Mouse (Mus musculus) forebrain, embryonic 16.5 days (tissue): ENCODE data around the gene Gpr15. TPM values are rescaled to one million over a fixed set of nuclear protein-coding genes. Genes with fewer than 3 reads are reported as not detected.

Experiments
- ATAC-seq: fragments of 200-750 bp; cut with Nextera tagmentation; 2 replicates; pipeline ENCODE4 v1.8.0; 2017; ENCODE audit warnings: mild to moderate bottlenecking, moderate library complexity
- H3K27ac ChIP-seq: fragments of 300-500 bp; sonication (generic); 2 replicates; pipeline ENCODE4 v1.5.1; 2014; ENCODE audit warnings: low read length, control low read depth
- H3K27me3 ChIP-seq: fragments of 300-500 bp; sonication (generic); replicated peaks from 2 replicates; pipeline ENCODE4 v1.6.1; 2014; ENCODE audit warnings: low read length; ENCODE audit not compliant: control insufficient read depth, insufficient read depth
- H3K36me3 ChIP-seq: fragments of 300-500 bp; sonication (generic); 2 replicates; pipeline ENCODE4 v1.6.1; 2014; ENCODE audit not compliant: control insufficient read depth, insufficient read depth
- H3K4me1 ChIP-seq: fragments of 300-500 bp; sonication (generic); replicated peaks from 2 replicates; pipeline ENCODE4 v1.6.1; 2014; ENCODE audit warnings: low read length; ENCODE audit not compliant: control insufficient read depth, insufficient read depth
- H3K4me2 ChIP-seq: fragments of 300-500 bp; sonication (generic); 2 replicates; pipeline ENCODE4 v1.6.1; 2014; ENCODE audit warnings: mild to moderate bottlenecking, low read length, control low read depth
- H3K4me3 ChIP-seq: fragments of 300-500 bp; sonication (generic); replicated peaks from 2 replicates; pipeline ENCODE4 v1.5.1; 2014; ENCODE audit warnings: mild to moderate bottlenecking, low read length, control low read depth
- H3K9ac ChIP-seq: fragments of 300-500 bp; sonication (generic); replicated peaks from 2 replicates; pipeline ENCODE4 v1.6.1; 2014; ENCODE audit warnings: low read depth, low read length, control low read depth
- H3K9me3 ChIP-seq: fragments of 300-500 bp; sonication (generic); 2 replicates; pipeline ENCODE4 v1.6.1; 2016; ENCODE audit warnings: low read length; ENCODE audit not compliant: control insufficient read depth
- WGBS: fragments of 180-500 bp; shearing (Covaris S2); extraction: QIAGEN DNeasy Blood & Tissue Kit; methylation state at CpG from one replicate; pipeline ENCODE4 v1.1.7; 2014; 5-methylcytosine and 5-hydroxymethylcytosine counted together
- polyA plus RNA-seq: library from polyadenylated mRNA; unstranded; fragments of >200 nt; fragmentation: Nextera tagmentation; extraction: Ambion mirVana; gene quantifications from 2 replicates; pipeline ENCODE4 v1.2.1, GENCODE M21; 2015

Gene Gpr15
- polyA plus RNA-seq, 1 experiment from 2014 or later, result not detected

GRCm38 (mm10) chr16:58677491-58677890 is 41.4 kb downstream of the Gpr15 start:
- WGBS, result 72% methylated on average over 5 of the region's 5 CpGs

DNA sequence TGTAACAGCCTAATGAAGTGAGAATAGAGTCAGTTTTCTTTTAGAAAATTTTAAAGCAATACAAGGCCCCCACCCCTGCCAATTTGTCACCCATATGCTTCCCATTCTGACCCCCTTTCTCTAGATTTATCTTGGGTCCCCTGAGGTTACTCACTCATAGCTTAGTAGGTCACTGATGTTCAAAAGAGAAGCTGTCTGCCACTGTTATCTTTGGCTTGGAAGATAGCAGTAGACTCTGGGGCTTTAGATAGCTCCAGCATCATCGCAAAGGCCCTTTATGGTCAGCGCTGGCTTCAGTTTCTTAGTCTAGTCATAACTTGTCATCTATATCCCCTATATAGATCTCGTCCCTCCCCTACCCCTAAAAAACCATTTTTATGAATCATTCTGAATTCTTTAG is 42.2 kb downstream of the Gpr15 start:
- 92% methylated on average over 3 of the region's 3 CpGs for WGBS
- no peak for ATAC-seq
- Histone ChIP-seq H3K9me3 (no peaks in the 10 kb centered on the region), H3K4me2 (no peak overlapping the region), H3K27ac (no peak overlapping the region), H3K36me3 (0 out of 2 replicates have a peak, but pooled peaks cover 7% of the 10 kb centered on the region), H3K4me3 (no peak overlapping the region), H3K4me1 (no peaks in the 10 kb centered on the region; the same call in 1 of the 2 replicates), H3K27me3 (no peaks in the 10 kb centered on the region), H3K9ac (no peak overlapping the region)

More at GRCm38 (mm10) chr16:58677491-58677890, 41.4 kb downstream of the Gpr15 start:
- no peak overlapping the region for H3K9ac ChIP-seq
- no peaks in the 10 kb centered on the region for H3K9me3 ChIP-seq
- 0 out of 2 replicates have a peak, but pooled peaks cover 7% of the 10 kb centered on the region for H3K36me3 ChIP-seq
- H3K4me1 ChIP-seq, result no peaks in the 10 kb centered on the region
- H3K4me2 ChIP-seq, result no peak overlapping the region
- no peak overlapping the region for H3K4me3 ChIP-seq
- no peaks in the 10 kb centered on the region for H3K27me3 ChIP-seq
- ATAC-seq, result no peak
- H3K27ac ChIP-seq, result no peak overlapping the region

DNA sequence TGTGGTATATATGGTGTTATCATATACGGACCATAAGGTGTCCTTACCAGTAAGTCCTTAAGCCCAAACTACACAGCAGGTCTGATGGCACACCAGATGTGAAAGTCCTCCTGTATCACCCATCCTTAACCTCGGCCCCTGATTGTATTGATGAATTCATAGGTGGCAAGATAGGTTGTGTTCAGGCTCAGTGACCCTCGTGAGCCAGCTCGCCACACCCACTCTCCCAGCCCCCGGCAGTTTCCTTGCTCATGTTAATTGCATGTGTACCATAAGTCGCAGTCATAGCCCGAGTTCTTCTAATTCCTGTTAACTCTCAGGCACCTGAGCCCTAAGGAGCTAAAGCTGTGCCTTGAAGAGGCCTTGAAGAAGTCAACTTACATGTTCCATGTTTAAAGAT is 42.7 kb downstream of the Gpr15 start:
- H3K4me3 ChIP-seq, result no peak overlapping the region
- H3K27me3 ChIP-seq, result no peaks in the 10 kb centered on the region
- H3K4me2 ChIP-seq, result no peak overlapping the region
- no peaks in the 10 kb centered on the region for H3K9me3 ChIP-seq
- H3K36me3 ChIP-seq, result 0 out of 2 replicates have a peak, but pooled peaks cover 7% of the 10 kb centered on the region
- no peak for ATAC-seq
- no peak overlapping the region for H3K27ac ChIP-seq
- no peak overlapping the region for H3K9ac ChIP-seq
- H3K4me1 ChIP-seq, result peaks cover 4% of the 10 kb centered on the region; the same call in 1 of the 2 replicates
- 90% methylated on average over 7 of the region's 7 CpGs for WGBS

DNA sequence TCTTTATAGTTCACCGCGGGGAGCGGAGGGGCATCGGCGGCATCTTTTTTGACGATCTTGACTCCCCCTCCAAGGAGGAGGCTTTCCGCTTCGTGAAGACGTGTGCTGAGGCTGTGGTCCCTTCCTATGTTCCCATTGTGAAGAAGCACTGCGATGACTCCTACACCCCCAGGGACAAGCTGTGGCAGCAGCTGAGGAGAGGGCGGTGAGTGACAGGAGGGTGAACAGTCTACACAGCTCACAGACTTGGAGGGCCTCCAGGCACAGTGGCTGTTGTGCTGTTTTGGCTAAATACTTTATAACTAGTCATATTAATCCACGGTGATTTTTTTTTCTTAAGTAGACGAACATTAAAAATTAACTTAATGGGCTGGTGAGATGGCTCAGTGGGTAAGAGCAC is 43.6 kb downstream of the Gpr15 start:
- peaks cover 8% of the 10 kb centered on the region for H3K4me1 ChIP-seq
- no peak for ATAC-seq

DNA sequence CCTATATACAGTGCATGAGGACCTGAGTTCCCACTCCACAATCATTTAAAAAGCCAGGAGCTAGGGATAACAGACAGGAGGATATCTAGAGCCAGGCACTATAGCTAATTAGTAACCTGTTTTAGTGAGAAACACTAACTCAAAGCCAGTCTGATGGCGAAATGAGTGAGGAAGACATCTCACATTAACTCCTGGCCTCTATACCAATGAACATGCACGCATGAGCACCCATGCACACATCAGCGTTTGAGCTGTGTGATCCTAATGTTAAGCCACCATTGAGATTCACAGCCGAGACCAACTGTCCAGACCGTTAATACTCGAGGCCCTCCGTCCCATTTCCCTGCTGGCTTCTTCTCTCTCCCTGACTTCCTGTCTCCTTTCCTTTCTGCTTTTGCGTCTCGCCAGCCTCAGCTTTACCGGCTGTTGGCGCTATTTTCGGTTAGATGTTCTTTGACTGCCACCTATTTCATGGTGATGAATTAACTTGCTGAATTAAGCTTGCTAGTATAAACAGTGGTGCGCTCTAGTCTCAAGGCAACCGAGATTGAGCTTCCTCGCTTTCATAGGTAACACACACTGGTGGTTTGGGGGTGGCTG is 45.0 kb downstream of the Gpr15 start:
- 93% methylated on average over 15 of the region's 15 CpGs for WGBS
- 0 out of 2 replicates have a peak, but pooled peaks cover 7% of the 10 kb centered on the region for H3K36me3 ChIP-seq
- ATAC-seq, result no peak
- H3K9me3 ChIP-seq, result no peaks in the 10 kb centered on the region
- H3K27me3 ChIP-seq, result no peaks in the 10 kb centered on the region
- peaks cover 11% of the 10 kb centered on the region for H3K4me1 ChIP-seq
- H3K9ac ChIP-seq, result no peak overlapping the region
- H3K27ac ChIP-seq, result no peak overlapping the region
- H3K4me3 ChIP-seq, result no peak overlapping the region
- H3K4me2 ChIP-seq, result no peak overlapping the region

More for the DNA sequence above, 43.6 kb downstream of the Gpr15 start:
- H3K9me3 ChIP-seq, result no peaks in the 10 kb centered on the region
- 95% methylated on average over 13 of the region's 13 CpGs for WGBS
- no peak overlapping the region for H3K4me2 ChIP-seq
- H3K4me3 ChIP-seq, result no peak overlapping the region
- H3K27ac ChIP-seq, result no peak overlapping the region
- H3K9ac ChIP-seq, result no peak overlapping the region
- no peaks in the 10 kb centered on the region for H3K27me3 ChIP-seq
- H3K36me3 ChIP-seq, result 0 out of 2 replicates have a peak, but pooled peaks cover 7% of the 10 kb centered on the region

- WGBS, result 96% methylated on average over 13 of the region's 13 CpGs
- no peak for ATAC-seq
Measured at GRCm38 (mm10) chr16:58672396-58672795, 46.5 kb downstream of the Gpr15 start.

DNA sequence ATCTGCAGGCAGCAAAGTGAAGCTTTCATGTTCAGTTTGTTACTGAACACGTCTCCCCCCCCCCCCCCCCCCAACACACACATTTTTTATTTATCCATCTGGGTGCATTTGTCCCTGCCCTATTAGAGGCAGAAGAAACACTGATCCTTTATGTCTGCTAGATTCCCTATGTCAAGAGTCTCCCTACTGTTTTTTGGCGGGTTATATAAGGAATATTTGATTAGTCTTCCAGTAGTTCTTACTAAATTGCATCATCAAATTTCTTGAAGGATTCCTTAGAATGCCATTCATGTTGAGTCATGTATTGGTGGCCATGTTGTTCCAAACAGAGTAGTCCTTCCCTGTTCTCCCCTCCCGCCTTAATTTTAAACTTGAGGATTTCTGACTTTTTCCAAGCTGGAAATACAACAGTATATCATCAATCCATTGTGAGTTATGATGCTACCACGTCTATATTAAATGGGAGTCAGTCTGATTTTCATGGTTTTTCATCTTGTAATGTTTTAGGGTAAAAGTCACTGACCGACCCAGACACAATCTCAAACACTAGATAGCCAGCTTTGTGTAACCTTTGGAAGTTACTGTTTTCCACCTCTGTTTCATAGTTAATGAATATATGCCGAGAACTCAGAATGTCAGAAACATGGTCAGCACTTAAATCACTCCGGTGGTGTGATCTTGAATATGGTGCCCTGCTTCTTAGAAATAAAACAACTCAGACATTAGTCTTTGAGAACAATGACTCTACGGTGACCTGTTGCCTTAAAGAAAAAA is 47.5 kb downstream of the Gpr15 start:
- 0 out of 2 replicates have a peak, but pooled peaks cover 5% of the 10 kb centered on the region for H3K36me3 ChIP-seq
- H3K4me3 ChIP-seq, result peak overlapping the region; percentile 87
- 75% methylated on average over 8 of the region's 8 CpGs for WGBS
- peak overlapping the region; percentile 88 for H3K4me2 ChIP-seq
- no peak overlapping the region; the same call in 1 of the 2 replicates for H3K9ac ChIP-seq
- H3K27me3 ChIP-seq, result no peaks in the 10 kb centered on the region
- peaks cover 11% of the 10 kb centered on the region for H3K4me1 ChIP-seq
- no peak overlapping the region for H3K27ac ChIP-seq
- H3K9me3 ChIP-seq, result no peaks in the 10 kb centered on the region
- ATAC-seq, result no peak

More at GRCm38 (mm10) chr16:58672396-58672795, 46.5 kb downstream of the Gpr15 start:
- Histone ChIP-seq H3K4me3 (no peak overlapping the region), H3K4me1 (peaks cover 11% of the 10 kb centered on the region), H3K36me3 (0 out of 2 replicates have a peak, but pooled peaks cover 5% of the 10 kb centered on the region), H3K27me3 (no peaks in the 10 kb centered on the region), H3K27ac (no peak overlapping the region), H3K9me3 (no peaks in the 10 kb centered on the region), H3K9ac (no peak overlapping the region), H3K4me2 (no peak overlapping the region)

DNA sequence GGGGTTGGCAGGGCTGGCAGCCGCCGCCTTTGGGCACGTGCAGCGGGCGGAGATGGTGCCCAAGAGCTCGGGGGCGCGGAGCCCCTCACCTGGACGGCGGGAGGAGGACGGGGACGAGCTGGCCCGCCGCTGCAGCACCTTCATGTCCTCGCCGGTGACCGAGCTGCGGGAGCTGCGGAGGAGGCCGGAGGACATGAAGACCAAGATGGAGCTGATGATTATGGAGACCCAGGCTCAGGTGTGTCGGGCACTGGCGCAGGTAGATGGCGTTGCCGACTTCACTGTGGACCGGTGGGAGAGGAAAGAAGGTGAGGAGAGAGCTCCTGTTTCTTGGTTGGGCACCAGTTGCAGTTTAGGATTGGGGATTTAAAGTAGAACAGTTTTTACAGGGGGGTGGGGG is 48.2 kb downstream of the Gpr15 start:
- peak overlapping the region; percentile 87 for H3K4me3 ChIP-seq
- 0 out of 2 replicates have a peak, but pooled peaks cover 5% of the 10 kb centered on the region for H3K36me3 ChIP-seq
- WGBS, result under 1% methylated on average over 25 of the region's 25 CpGs
- peak overlapping the region; percentile 91 for H3K9ac ChIP-seq
- H3K9me3 ChIP-seq, result no peaks in the 10 kb centered on the region
- H3K27me3 ChIP-seq, result no peaks in the 10 kb centered on the region
- ATAC-seq, result no peak; the same call in 1 of the 2 replicates
- H3K4me2 ChIP-seq, result peak overlapping the region; percentile 88
- peak overlapping the region; percentile 65; the same call in 1 of the 2 replicates for H3K27ac ChIP-seq
- peaks cover 11% of the 10 kb centered on the region for H3K4me1 ChIP-seq

DNA sequence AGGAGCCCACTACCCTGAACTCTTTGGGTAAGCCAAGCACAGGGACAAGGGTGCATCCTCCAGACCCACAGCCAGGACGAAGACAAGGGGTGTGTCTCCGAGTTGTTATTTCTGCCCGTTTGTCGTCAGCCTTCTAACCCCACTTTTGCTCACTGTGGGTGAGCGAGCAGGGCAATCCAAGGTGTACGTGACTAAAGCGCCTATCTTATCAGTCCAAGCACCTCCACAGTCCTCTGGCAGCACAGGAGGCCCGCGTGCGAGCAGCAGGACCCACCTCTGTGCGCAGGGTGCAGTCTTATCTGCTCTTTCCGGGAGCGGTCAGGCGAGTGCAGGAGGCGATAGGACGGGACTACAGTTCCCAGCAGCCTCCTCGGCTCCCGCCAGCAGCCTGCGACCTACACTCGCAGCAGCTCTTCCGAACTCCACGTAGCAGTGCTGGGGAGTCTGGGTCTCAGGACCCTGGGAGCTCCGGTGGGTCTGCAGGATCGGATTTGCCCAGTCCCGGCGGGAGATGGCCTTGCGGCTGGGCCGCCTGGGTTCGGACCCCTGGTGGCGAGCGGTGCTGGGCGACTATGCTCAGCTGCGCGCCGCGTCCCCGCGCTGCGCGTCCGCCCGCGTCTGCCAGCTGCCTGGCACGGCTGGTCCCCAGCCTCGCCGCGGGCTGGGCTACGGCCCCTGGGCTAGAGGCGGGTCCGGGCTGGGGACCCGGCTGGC is 48.8 kb downstream of the Gpr15 start, which contains the start of gene Cpox:
Gene Cpox, plus strand, starts transcription at position 376 of the 714 bp plus-strand sequence.
- H3K4me2 ChIP-seq, result peak within 1 kb of the TSS; percentile 88
- peak within 1 kb of the TSS; percentile 87 for H3K4me3 ChIP-seq
- WGBS, result under 1% methylated on average over 51 of the region's 51 CpGs
- no peaks in the 10 kb centered on the region for H3K27me3 ChIP-seq
- ATAC-seq, result peak; percentile 99
- H3K9me3 ChIP-seq, result no peaks in the 10 kb centered on the region
- H3K36me3 ChIP-seq, result 0 out of 2 replicates have a peak, but pooled peaks cover 5% of the 10 kb centered on the region
- H3K27ac ChIP-seq, result peak within 1 kb of the TSS; percentile 65
- H3K9ac ChIP-seq, result peak within 1 kb of the TSS; percentile 91
- peaks cover 11% of the 10 kb centered on the region for H3K4me1 ChIP-seq
